Mouse (Mus musculus): ENCODE measurements at regions not wholly inside any gene's neighbourhood (a gene's known extent, or its start where the extent isn't known, plus 50 kb on each side); places are given as distances from the start of the nearest gene placed in this dataset.

DNA sequence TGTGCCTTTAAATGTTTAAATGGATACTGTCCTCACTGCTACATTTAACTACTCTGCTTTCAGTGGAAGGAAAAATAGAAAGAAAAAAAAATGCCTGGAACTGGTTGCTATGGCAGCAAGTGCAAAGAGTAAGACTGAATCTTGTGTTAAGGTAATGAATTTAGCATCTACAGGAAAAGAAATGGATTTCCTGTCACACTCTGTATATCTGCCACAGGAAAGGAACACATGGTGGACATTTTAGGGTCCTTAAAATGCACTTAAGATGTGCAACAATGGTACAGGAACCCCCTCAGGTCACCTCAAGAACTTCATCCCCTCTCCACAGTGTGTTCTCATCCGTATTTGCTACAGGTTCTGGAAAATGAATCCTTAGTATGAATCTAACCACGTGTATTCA, 248.4 kb downstream of the Rfpl4b start:
- TF ChIP-seq CTCF (IDR thresholded peaks at IDR 0.05; ENCODE audit: low read depth) = no peak
- WGBS = 50% methylated on average over 2 of the region's 2 CpGs
- no peak overlapping the region for H3K4me3 ChIP-seq (ENCODE audit: low read depth, low read length)

DNA sequence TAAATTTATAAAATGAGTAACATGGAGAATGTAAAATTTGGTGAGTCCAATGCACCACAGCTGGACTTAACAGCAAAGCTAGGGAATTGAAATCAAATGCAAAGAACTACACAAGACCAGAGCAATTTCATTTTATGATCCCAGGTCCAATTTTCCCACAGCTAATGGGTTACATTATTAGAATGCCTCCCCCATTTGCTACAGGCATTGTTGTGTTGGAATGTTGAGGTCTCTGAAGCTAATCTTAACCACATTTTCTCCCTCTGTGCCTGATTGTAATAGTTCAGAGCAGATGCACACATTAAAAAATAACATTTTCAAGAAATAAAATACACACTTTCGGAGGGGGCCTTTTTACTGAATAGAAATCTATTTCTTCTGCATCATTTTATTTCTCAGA, 254.3 kb downstream of the Rfpl4b start:
- ATAC-seq = no peak
- no peak for TF ChIP-seq CTCF (IDR thresholded peaks at IDR 0.05; ENCODE audit: low read depth)
- no peak overlapping the region for H3K4me2 ChIP-seq (replicated peaks; ENCODE audit: low read depth)
- H3K27me3 ChIP-seq (replicated peaks; ENCODE audit: control insufficient read depth, insufficient read depth, low read length) = no peaks in the 10 kb centered on the region
- H3K27ac ChIP-seq (ENCODE audit: low read depth, low read length) = no peak overlapping the region
- H3K9me3 ChIP-seq (ENCODE audit: control insufficient read depth) = no peaks in the 10 kb centered on the region
- no peak overlapping the region for H3K4me3 ChIP-seq (ENCODE audit: low read depth, low read length)
- H3K36me3 ChIP-seq (ENCODE audit: control insufficient read depth, insufficient read depth) = no peaks in the 10 kb centered on the region
- H3K9ac ChIP-seq (ENCODE audit: low read depth, low read length) = no peak overlapping the region
- H3K4me1 ChIP-seq (replicated peaks; ENCODE audit: control insufficient read depth, insufficient read depth, low read length) = no peaks in the 10 kb centered on the region
- WGBS = 95% methylated on average over 1 of the region's 1 CpGs

More for the DNA sequence above, 248.4 kb downstream of the Rfpl4b start:
- no peaks in the 10 kb centered on the region for H3K9me3 ChIP-seq (ENCODE audit: control insufficient read depth)
- no peaks in the 10 kb centered on the region for H3K27me3 ChIP-seq (replicated peaks; ENCODE audit: control insufficient read depth, insufficient read depth, low read length)
- no peak overlapping the region for H3K27ac ChIP-seq (ENCODE audit: low read depth, low read length)
- no peak for ATAC-seq
- no peaks in the 10 kb centered on the region for H3K36me3 ChIP-seq (ENCODE audit: control insufficient read depth, insufficient read depth)
- no peak overlapping the region for H3K4me2 ChIP-seq (replicated peaks; ENCODE audit: low read depth)
- H3K4me1 ChIP-seq (replicated peaks; ENCODE audit: control insufficient read depth, insufficient read depth, low read length) = no peaks in the 10 kb centered on the region
- H3K9ac ChIP-seq (ENCODE audit: low read depth, low read length) = no peak overlapping the region

DNA sequence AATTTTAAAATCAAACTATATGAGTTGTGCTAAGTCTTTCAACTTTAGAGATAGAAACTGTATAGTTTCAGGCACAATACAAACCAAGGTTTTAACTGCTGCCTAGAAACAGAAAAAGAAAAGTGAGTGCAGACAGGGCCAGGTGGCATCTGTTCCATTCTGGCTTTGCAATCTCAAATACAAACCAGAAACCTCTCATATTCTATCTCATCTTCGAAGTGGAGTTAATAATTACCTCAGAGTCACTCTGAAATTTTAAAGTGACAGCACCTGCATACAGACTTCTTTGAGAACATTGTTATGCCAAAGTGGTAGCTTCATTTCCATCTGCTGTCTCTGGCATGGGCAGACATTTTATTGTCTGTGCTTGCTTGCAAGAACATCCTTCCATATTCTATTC, 255.2 kb downstream of the Rfpl4b start:
- Histone ChIP-seq H3K27ac (ENCODE audit: low read depth, low read length) (no peak overlapping the region), H3K27me3 (replicated peaks; ENCODE audit: control insufficient read depth, insufficient read depth, low read length) (no peaks in the 10 kb centered on the region), H3K4me2 (replicated peaks; ENCODE audit: low read depth) (no peak overlapping the region), H3K36me3 (ENCODE audit: control insufficient read depth, insufficient read depth) (no peaks in the 10 kb centered on the region), H3K4me3 (ENCODE audit: low read depth, low read length) (no peak overlapping the region), H3K9me3 (ENCODE audit: control insufficient read depth) (no peaks in the 10 kb centered on the region), H3K4me1 (replicated peaks; ENCODE audit: control insufficient read depth, insufficient read depth, low read length) (no peaks in the 10 kb centered on the region), H3K9ac (ENCODE audit: low read depth, low read length) (no peak overlapping the region)
- TF ChIP-seq CTCF (IDR thresholded peaks at IDR 0.05; ENCODE audit: low read depth) = no peak
- ATAC-seq = no peak
- 23% methylated on average over 1 of the region's 1 CpGs for WGBS

DNA sequence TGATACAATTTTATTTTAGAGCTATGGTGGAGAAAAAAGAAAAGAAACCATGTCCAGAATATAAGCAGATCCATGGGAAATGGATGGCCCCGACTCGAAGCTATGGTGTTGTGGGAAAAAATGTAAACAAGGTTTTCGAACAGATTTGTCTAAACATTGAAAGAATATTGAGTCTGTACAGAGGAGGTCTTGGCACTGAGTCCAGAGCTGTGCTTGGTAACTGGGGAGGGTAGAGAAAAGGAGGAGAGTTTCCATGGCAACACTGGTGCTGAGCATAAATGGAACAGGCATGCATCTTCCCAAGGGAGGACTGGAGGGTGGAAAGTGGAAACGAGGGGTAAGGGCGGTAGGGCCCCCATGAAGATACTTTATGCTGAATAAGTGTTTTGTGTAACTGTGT, 266.5 kb downstream of the Rfpl4b start:
- Histone ChIP-seq H3K9ac (ENCODE audit: low read depth, low read length) (no peak overlapping the region), H3K4me2 (replicated peaks; ENCODE audit: low read depth) (no peak overlapping the region), H3K4me3 (ENCODE audit: low read depth, low read length) (no peak overlapping the region), H3K4me1 (replicated peaks; ENCODE audit: control insufficient read depth, insufficient read depth, low read length) (no peaks in the 10 kb centered on the region), H3K9me3 (ENCODE audit: control insufficient read depth) (no peaks in the 10 kb centered on the region), H3K27me3 (replicated peaks; ENCODE audit: control insufficient read depth, insufficient read depth, low read length) (no peaks in the 10 kb centered on the region), H3K27ac (ENCODE audit: low read depth, low read length) (no peak overlapping the region), H3K36me3 (ENCODE audit: control insufficient read depth, insufficient read depth) (no peaks in the 10 kb centered on the region)
- TF ChIP-seq CTCF (IDR thresholded peaks at IDR 0.05; ENCODE audit: low read depth) = no peak
- ATAC-seq = no peak
- 45% methylated on average over 5 of the region's 5 CpGs for WGBS

DNA sequence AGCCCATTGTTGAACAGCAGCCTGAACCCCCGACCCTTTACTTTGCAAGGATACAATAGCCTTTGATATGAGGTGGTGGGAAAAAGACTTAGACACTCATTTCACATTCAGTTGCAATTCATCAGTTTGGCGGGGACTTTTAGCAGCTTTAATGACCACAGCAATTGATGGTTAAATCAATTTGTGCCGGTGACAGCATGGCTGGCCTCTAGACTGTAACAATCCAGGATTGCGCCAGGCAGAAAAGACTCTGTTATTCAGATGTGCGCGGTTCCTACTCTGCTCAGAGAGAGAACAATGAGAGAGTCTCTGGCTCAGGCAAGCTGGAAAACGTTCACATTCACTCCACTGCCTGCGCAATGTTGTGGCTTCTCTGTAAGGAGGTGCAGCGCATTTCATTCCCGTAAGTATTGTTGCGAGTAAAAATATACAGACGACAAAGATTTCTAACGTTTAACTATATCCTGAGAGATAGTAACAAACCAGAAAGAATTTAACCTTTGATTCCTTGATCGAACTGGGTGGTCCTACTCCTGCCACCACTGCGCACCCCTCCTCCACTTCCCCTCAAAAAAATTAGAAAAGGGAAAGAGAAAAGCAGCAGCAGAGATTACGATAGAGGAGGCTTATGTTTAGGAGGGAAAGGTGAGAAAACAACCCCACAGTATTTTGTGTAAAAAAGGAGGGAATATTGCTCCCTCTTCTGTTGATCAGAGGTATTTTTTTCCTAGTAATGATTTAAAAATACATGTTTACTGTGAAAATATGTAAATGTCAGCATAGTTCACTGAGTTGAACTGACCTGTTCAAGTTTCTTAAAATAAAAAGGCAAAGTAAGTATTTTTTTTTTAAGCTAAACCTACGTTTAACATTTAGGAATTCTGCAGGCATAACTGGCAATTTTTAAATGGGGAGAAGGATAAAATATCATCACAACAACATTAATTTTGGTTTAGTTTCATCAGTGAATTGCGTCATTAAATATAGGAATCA, 267.6 kb downstream of the Rfpl4b start:
- H3K4me2 ChIP-seq (replicated peaks; ENCODE audit: low read depth) = peak overlapping the region; percentile 53
- H3K27ac ChIP-seq (ENCODE audit: low read depth, low read length) = no peak overlapping the region
- no peaks in the 10 kb centered on the region for H3K27me3 ChIP-seq (replicated peaks; ENCODE audit: control insufficient read depth, insufficient read depth, low read length)
- H3K4me3 ChIP-seq (ENCODE audit: low read depth, low read length) = peak overlapping the region; percentile 21
- peak; percentile 57 for TF ChIP-seq CTCF (IDR thresholded peaks at IDR 0.05; ENCODE audit: low read depth)
- no peak overlapping the region for H3K9ac ChIP-seq (ENCODE audit: low read depth, low read length)
- no peaks in the 10 kb centered on the region for H3K9me3 ChIP-seq (ENCODE audit: control insufficient read depth)
- H3K36me3 ChIP-seq (ENCODE audit: control insufficient read depth, insufficient read depth) = no peaks in the 10 kb centered on the region
- 21% methylated on average over 18 of the region's 18 CpGs for WGBS
- H3K4me1 ChIP-seq (replicated peaks; ENCODE audit: control insufficient read depth, insufficient read depth, low read length) = no peaks in the 10 kb centered on the region
- ATAC-seq = no peak

DNA sequence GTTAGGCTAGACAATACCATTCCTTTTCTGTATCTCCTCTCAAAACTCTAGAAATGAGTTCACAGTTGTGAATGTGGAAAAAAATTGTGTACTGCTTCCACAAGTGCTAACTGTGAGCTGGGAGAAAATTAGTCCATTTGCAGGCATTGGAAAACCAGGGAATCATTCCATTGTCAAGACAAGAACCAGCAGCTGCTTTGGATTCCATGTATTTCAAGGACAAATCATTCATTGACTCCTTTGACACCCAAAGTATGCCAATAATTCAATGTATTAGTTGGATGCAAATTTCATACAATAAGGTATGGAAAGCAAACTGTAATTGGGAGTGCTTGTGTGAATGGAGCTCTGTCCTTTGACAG, 268.3 kb downstream of the Rfpl4b start:
- Histone ChIP-seq H3K27ac (ENCODE audit: low read depth, low read length) (no peak overlapping the region), H3K9me3 (ENCODE audit: control insufficient read depth) (no peaks in the 10 kb centered on the region), H3K27me3 (replicated peaks; ENCODE audit: control insufficient read depth, insufficient read depth, low read length) (no peaks in the 10 kb centered on the region), H3K4me2 (replicated peaks; ENCODE audit: low read depth) (peak overlapping the region; percentile 53; the same call in 1 of the 2 replicates), H3K9ac (ENCODE audit: low read depth, low read length) (no peak overlapping the region), H3K36me3 (ENCODE audit: control insufficient read depth, insufficient read depth) (no peaks in the 10 kb centered on the region), H3K4me1 (replicated peaks; ENCODE audit: control insufficient read depth, insufficient read depth, low read length) (no peaks in the 10 kb centered on the region), H3K4me3 (ENCODE audit: low read depth, low read length) (no peak overlapping the region)
- TF ChIP-seq CTCF (IDR thresholded peaks at IDR 0.05; ENCODE audit: low read depth) = no peak
- ATAC-seq = no peak

Data from intestine, postnatal 0 days (tissue).